ENCODE assay signal across 26 mouse cellular contexts in genomic region chr1:131486094-131486850, GRCm38 (mm10). TPM values are rescaled to one million over a fixed set of nuclear protein-coding genes. Genes with fewer than 3 reads are reported as not detected.
DNase-seq lines count a peak whose midpoint lies in the region; ATAC-seq and TF ChIP-seq lines count a peak whose summit lies in the region.
"Had no signal": no experiment of that assay in that cellular context is flagged by ENCODE, and none has a peak within 500 bp of the region (broad histone marks: within the 10 kb centered on the region; RNA-seq: fewer than 3 reads in every experiment).

No protein-coding gene starts in this region.

- H3K27ac ChIP-seq in kidney, adult 2 months (ENCODE audit: insufficient read depth, low read depth, low read length), result no peak overlapping the region
- no peak overlapping the region for H3K27ac ChIP-seq in liver, adult 2 months (replicated peaks; ENCODE audit: insufficient read depth, low read depth, low read length)
- H3K27ac ChIP-seq in MEL (ENCODE audit: control insufficient read depth, low read depth, low read length), result no peak overlapping the region
- H3K27ac ChIP-seq: embryonic facial prominence, embryonic 10.5 days; embryonic facial prominence, embryonic 13.5 days; forebrain, embryonic 12.5 days; hindbrain, embryonic 15.5 days had no signal

- no peaks in the 10 kb centered on the region for H3K27me3 ChIP-seq in kidney, adult 2 months (replicated peaks; ENCODE audit: control insufficient read depth, insufficient read depth, low read length)
- no peaks in the 10 kb centered on the region for H3K27me3 ChIP-seq in liver, adult 2 months (ENCODE audit: control insufficient read depth, insufficient read depth, low read length)
- H3K27me3 ChIP-seq in MEL (ENCODE audit: control insufficient read depth in 1 of 2, insufficient read depth in 2 of 2, low read length in 2 of 2), result no peaks in the 10 kb centered on the region
- H3K27me3 ChIP-seq: embryonic facial prominence, embryonic 13.5 days; forebrain, embryonic 12.5 days; heart, embryonic 15.5 days; hindbrain, embryonic 15.5 days; Patski had no signal

- TF ChIP-seq CTCF in kidney, adult 2 months (conservative IDR thresholded peaks at IDR 0.05; ENCODE audit: insufficient read depth, insufficient read length, low read depth, low read length), result no peak
- no peak for TF ChIP-seq CTCF in liver, adult 2 months (IDR thresholded peaks at IDR 0.05; ENCODE audit: low read depth, low read length)
- TF ChIP-seq CTCF in MEL (IDR thresholded peaks at IDR 0.05 in 2 of 3, conservative IDR thresholded peaks at IDR 0.05 in 1 of 3; ENCODE audit: control insufficient read depth in 1 of 3, insufficient read depth in 1 of 3, low read depth in 2 of 3, low read length in 3 of 3, poor library complexity in 1 of 3, severe bottlenecking in 1 of 3), result no peak

- H3K9ac ChIP-seq in liver, adult 2 months (ENCODE audit: low read depth, low read length), result no peak overlapping the region
- no peak overlapping the region for H3K9ac ChIP-seq in MEL (ENCODE audit: control insufficient read depth, low read depth, low read length, poor library complexity, severe bottlenecking)
- H3K9ac ChIP-seq: embryonic facial prominence, embryonic 13.5 days; forebrain, embryonic 12.5 days; heart, embryonic 15.5 days; hindbrain, embryonic 15.5 days had no signal

- WGBS in kidney, adult 2 months, result 51% methylated on average over 5 of the region's 5 CpGs
- 37% methylated on average over 5 of the region's 5 CpGs for WGBS in liver, adult 2 months

- peak; percentile 52 for DNase-seq in kidney, adult 2 months
- no peak for DNase-seq in kidney, postnatal 25 days
- peak; percentile 94 for DNase-seq in liver, adult 2 months (ENCODE audit: extremely low read depth, low read depth, low spot score)
- no peak for DNase-seq in liver
- DNase-seq in MEL (ENCODE audit: low read depth, low spot score), result peak; percentile 63
- no peak for DNase-seq in left cerebral cortex, postnatal 10 days (ENCODE audit: extremely low spot score in 1 of 2, low spot score in 2 of 2)
- DNase-seq: adrenal gland, postnatal 10 days; adrenal gland, postnatal 36 days; cerebellum, adult 2 months; cerebellum, adult 9-11 months; cerebellum, postnatal 25 days; embryo, embryonic 11 days; gastrocnemius, postnatal 10 days; gastrocnemius, postnatal 36 days; heart, adult 11 months; heart, postnatal 14 days; heart, postnatal 4 days had no signal

- TF ChIP-seq POLR2A in kidney, adult 2 months (IDR thresholded peaks at IDR 0.05; ENCODE audit: low read depth, low read length), result no peak
- no peak for TF ChIP-seq POLR2A in liver, adult 2 months (IDR thresholded peaks at IDR 0.05; ENCODE audit: extremely low read depth, insufficient read depth, low read length)
- no peak for TF ChIP-seq POLR2A in MEL (IDR thresholded peaks at IDR 0.05; ENCODE audit: control insufficient read depth in 1 of 2, insufficient read depth in 1 of 2, low read depth in 1 of 2, low read length in 2 of 2, poor library complexity in 1 of 2)

- TF ChIP-seq EP300 in MEL (IDR thresholded peaks at IDR 0.05; ENCODE audit: low read depth in 1 of 2, low read length in 2 of 2), result peak in 1 of 2 experiments; percentile 23; a peak in 2 of 4 replicates

- H3K9me3 ChIP-seq in MEL (replicated peaks; ENCODE audit: insufficient read depth, low read length), result no peaks in the 10 kb centered on the region
- H3K9me3 ChIP-seq: embryonic facial prominence, embryonic 10.5 days; embryonic facial prominence, embryonic 13.5 days; forebrain, embryonic 12.5 days; heart, embryonic 15.5 days; hindbrain, embryonic 15.5 days had no signal

- ATAC-seq in granulocyte monocyte progenitor cell, adult 5-6 weeks (replicated peaks; ENCODE audit: poor library complexity, severe bottlenecking), result peak; percentile 61
- ATAC-seq: CD4-positive, CD25-positive, alpha-beta regulatory T cell, adult 4 months; Patski had no signal

- peaks cover 12% of the 10 kb centered on the region; the same call in 1 of the 2 replicates for H3K79me2 ChIP-seq in liver, adult 2 months (ENCODE audit: control insufficient read depth, insufficient read depth, low read length)
- H3K79me2 ChIP-seq in MEL (ENCODE audit: control insufficient read depth, insufficient read depth, low read length, poor library complexity), result peaks cover 18% of the 10 kb centered on the region; the same call in 1 of the 2 replicates

- H3K36me3 ChIP-seq in kidney, adult 2 months (ENCODE audit: control insufficient read depth, insufficient read depth, low read length), result no peaks in the 10 kb centered on the region
- H3K36me3 ChIP-seq in liver, adult 2 months (ENCODE audit: control insufficient read depth, insufficient read depth, low read length), result no peaks in the 10 kb centered on the region
- peaks cover 0 to 47% of the 10 kb centered on the region in 2 experiments; a peak in 3 of 4 replicates for H3K36me3 ChIP-seq in MEL (ENCODE audit: control insufficient read depth in 1 of 2, insufficient read depth in 2 of 2, low read length in 2 of 2)
- H3K36me3 ChIP-seq: embryonic facial prominence, embryonic 10.5 days; embryonic facial prominence, embryonic 13.5 days; forebrain, embryonic 12.5 days; heart, embryonic 15.5 days; hindbrain, embryonic 15.5 days had no signal

- intact Hi-C loops in left cerebral cortex, postnatal 10 days (cut with DNase I), result no loop called here

- H3K4me1 ChIP-seq in kidney, adult 2 months (ENCODE audit: control insufficient read depth, insufficient read depth, low read length), result peaks cover 8% of the 10 kb centered on the region; the same call in 1 of the 2 replicates
- peaks cover 15% of the 10 kb centered on the region for H3K4me1 ChIP-seq in liver, adult 2 months (ENCODE audit: control insufficient read depth, insufficient read depth, low read length)
- peaks cover 23 to 27% of the 10 kb centered on the region in 2 experiments for H3K4me1 ChIP-seq in MEL (ENCODE audit: control insufficient read depth in 1 of 2, insufficient read depth in 2 of 2, low read length in 2 of 2)

- H3K4me3 ChIP-seq in kidney, adult 2 months (ENCODE audit: insufficient read depth, low read depth, low read length), result no peak overlapping the region
- no peak overlapping the region for H3K4me3 ChIP-seq in liver, adult 2 months (ENCODE audit: insufficient read depth, low read depth, low read length)
- no peak overlapping the region for H3K4me3 ChIP-seq in MEL (ENCODE audit: control insufficient read depth in 1 of 2, insufficient read depth in 1 of 2, low read depth in 2 of 2, low read length in 2 of 2)
- H3K4me3 ChIP-seq: embryonic facial prominence, embryonic 10.5 days; embryonic facial prominence, embryonic 13.5 days; erythroblast, embryonic 14.5 days; forebrain, embryonic 12.5 days; heart, embryonic 15.5 days; hindbrain, embryonic 15.5 days had no signal

- TF ChIP-seq RAD21 in MEL (IDR thresholded peaks at IDR 0.05; ENCODE audit: low read depth, low read length), result no peak

TF ChIP-seq in MEL, 35 proteins besides CTCF, POLR2A, EP300 and RAD21:
- TF ChIP-seq CHD1 (IDR thresholded peaks at IDR 0.05; ENCODE audit: low read depth, low read length) (no peak), TBP (IDR thresholded peaks at IDR 0.05; ENCODE audit: low read depth, low read length) (no peak), CHD2 (IDR thresholded peaks at IDR 0.05; ENCODE audit: low read length) (no peak), ZC3H11A (IDR thresholded peaks at IDR 0.05; ENCODE audit: low read depth, low read length) (no peak), BHLHE40 (IDR thresholded peaks at IDR 0.05; ENCODE audit: borderline replicate concordance, low read depth, low read length) (no peak), E2F4 (IDR thresholded peaks at IDR 0.05; ENCODE audit: borderline replicate concordance, low read depth, low read length) (no peak), MXI1 (IDR thresholded peaks at IDR 0.05; ENCODE audit: low read depth, low read length) (0 out of 2 replicates have a peak, but pooled peaks have one; percentile 23), MYC (IDR thresholded peaks at IDR 0.05; ENCODE audit: low read depth, low read length) (0 out of 2 replicates have a peak, but pooled peaks have one; percentile 38), ZNF384 (IDR thresholded peaks at IDR 0.05; ENCODE audit: low read depth, low read length) (no peak), GABPA (IDR thresholded peaks at IDR 0.05; ENCODE audit: low read depth, low read length) (no peak)

RNA-seq across cellular contexts. Expression of gene Srgap2, which starts 40.9 kb away (rescaled TPM):
- polyA plus RNA-seq in kidney, adult 2 months (2012; rRNA removed), result 11.3 and 13.0 TPM in 2 replicates
- 6.6 and 10.6 TPM in 2 replicates for total RNA-seq in liver, adult 2 months (2014; rRNA removed)
- 5.8 and 7.4 TPM in 2 replicates for polyA plus RNA-seq in liver, adult 2 months (2012; rRNA removed)
- 9.0 and 10.0 TPM in 2 replicates for total RNA-seq in MEL (2012; rRNA removed)
- polyA plus RNA-seq in MEL (2012; ENCODE audit: insufficient read depth in 1 of 2, insufficient read length in 2 of 2, low read depth in 1 of 2, low replicate concordance in 2 of 2, missing spikeins in 1 of 2), result 10 to 100 TPM in 1 of 2 experiments, not detected in 1; 25.3 TPM
- total RNA-seq in granulocyte monocyte progenitor cell, adult 5-6 weeks (2014; fragmentation: Nextera tagmentation), result 36.0 and 61.0 TPM in 2 replicates
- 14.3 and 16.5 TPM in 2 replicates for total RNA-seq in granulocyte monocyte progenitor cell, adult 5-6 weeks (2017)
- total RNA-seq in left cerebral cortex, postnatal 10 days (2021), result 100 to 1,000 TPM; 137 TPM

RNA-seq across cellular contexts. Expression of gene Fam72a, which starts 41.4 kb away (rescaled TPM):
- polyA plus RNA-seq in kidney, adult 2 months (2012; rRNA removed), result 0.05 and 0.08 TPM in 2 replicates
- total RNA-seq in liver, adult 2 months (2014; rRNA removed), result 0.65 and 1.0 TPM in 2 replicates
- 0.19 and 0.24 TPM in 2 replicates for polyA plus RNA-seq in liver, adult 2 months (2012; rRNA removed)
- 8.1 and 8.2 TPM in 2 replicates for total RNA-seq in MEL (2012; rRNA removed)
- 1 to 10 TPM in 1 of 2 experiments, not detected in 1; 8.8 TPM for polyA plus RNA-seq in MEL (2012; ENCODE audit: insufficient read depth in 1 of 2, insufficient read length in 2 of 2, low read depth in 1 of 2, low replicate concordance in 2 of 2, missing spikeins in 1 of 2)
- total RNA-seq in granulocyte monocyte progenitor cell, adult 5-6 weeks (2014; fragmentation: Nextera tagmentation), result 3.0 and 8.1 TPM in 2 replicates
- 5.0 and 5.7 TPM in 2 replicates for total RNA-seq in granulocyte monocyte progenitor cell, adult 5-6 weeks (2017)
- total RNA-seq in left cerebral cortex, postnatal 10 days (2021), result 1 to 10 TPM; 1.4 to 1.7 TPM

Comparison
In these comparisons a context has a peak if more than half of its experiments do, and no peak if none do; other contexts are left out.
1. DNase-seq: peak in kidney, adult 2 months (single experiment), liver, adult 2 months (single experiment) and MEL (single experiment); none in kidney, postnatal 25 days (0 of 2), liver (single experiment) and left cerebral cortex, postnatal 10 days (0 of 2).